Mouse (Mus musculus) neutrophil, adult 83 days (primary cell): ENCODE results near the gene Ino80e. TPM values are rescaled to one million over a fixed set of nuclear protein-coding genes. Genes with fewer than 3 reads are reported as not detected.

ENCODE experiments used
- total RNA-seq, 2 experiments: library from RNA; stranded (reverse); gene quantifications; one replicate each; pipeline ENCODE4 v1.2.4; 2023

Gene Ino80e
- 10 to 100 TPM; 39.7 to 40.9 TPM for total RNA-seq

GRCm38 (mm10) chr7:126862147-126862784, at the start of gene Ino80e:
Gene Ino80e, minus strand, starts transcription at chr7:126862377.

GRCm38 (mm10) chr7:126884286-126885164, 22.3 kb upstream of the Ino80e start, which contains the start of gene Taok2:
Gene Taok2, minus strand, starts transcription at chr7:126884703.

GRCm38 (mm10) chr7:126861429-126862130, 597 bp downstream of the Ino80e start, which contains the start of gene Hirip3:
Gene Hirip3, plus strand, starts transcription at chr7:126861972.

GRCm38 (mm10) chr7:126847116-126847420, 15.1 kb downstream of the Ino80e start, which contains the start of gene Doc2a:
Gene Doc2a, plus strand, starts transcription at chr7:126847416.

GRCm38 (mm10) chr7:126831539-126831938, 30.6 kb downstream of the Ino80e start, which contains the start of gene 4930451I11Rik:
Gene 4930451I11Rik, minus strand, starts transcription at chr7:126831639.

Other genes with a start within 250 kb of the Ino80e start
- 10 to 100 TPM; 14.0 to 14.9 TPM for gene Nupr1, start 231.5 kb downstream of the Ino80e start, total RNA-seq
- gene Sgf29, start 213.1 kb downstream of the Ino80e start, total RNA-seq = 10 to 100 TPM; 19.9 to 25.7 TPM
- gene Sult1a1, start 185.9 kb downstream of the Ino80e start, total RNA-seq = under 1 TPM; 0.60 to 0.61 TPM
- gene Bola2, start 167.0 kb downstream of the Ino80e start, total RNA-seq = 10 to 100 TPM; 58.9 to 61.6 TPM
- 10 to 100 TPM in 1 of 2 experiments, 1 to 10 TPM in 1; 9.9 to 11.5 TPM for gene Slx1b, start 166.6 kb downstream of the Ino80e start, total RNA-seq
- gene Coro1a, start 154.6 kb downstream of the Ino80e start, total RNA-seq = 1,000 to 10,000 TPM; 1,654 to 1,761 TPM
- gene Mapk3, start 102.8 kb downstream of the Ino80e start, total RNA-seq = 100 to 1,000 TPM; 246 to 252 TPM
- gene Gdpd3, start 96.0 kb downstream of the Ino80e start, total RNA-seq = 10 to 100 TPM; 23.4 to 27.0 TPM
- 100 to 1,000 TPM; 233 to 240 TPM for gene Ypel3, start 85.4 kb downstream of the Ino80e start, total RNA-seq
- gene Tbx6, start 80.9 kb downstream of the Ino80e start, total RNA-seq = 1 to 10 TPM; 7.1 to 8.5 TPM
- 100 to 1,000 TPM; 213 to 217 TPM for gene Ppp4c, start 69.9 kb downstream of the Ino80e start, total RNA-seq
- not detected for gene Fam57b, start 64.7 kb downstream of the Ino80e start, total RNA-seq
- not detected for gene 4930451I11Rik, start 30.7 kb downstream of the Ino80e start, total RNA-seq
- gene Doc2a, start 15.0 kb downstream of the Ino80e start, total RNA-seq = not detected
- gene Hirip3, start 405 bp downstream of the Ino80e start, total RNA-seq = 10 to 100 TPM; 39.3 to 52.5 TPM
- gene Taok2, start 22.3 kb upstream of the Ino80e start, total RNA-seq = 10 to 100 TPM; 72.6 to 75.0 TPM
- gene Tmem219, start 60.5 kb upstream of the Ino80e start, total RNA-seq = 10 to 100 TPM; 42.6 to 49.2 TPM
- gene Kctd13, start 66.5 kb upstream of the Ino80e start, total RNA-seq = 10 to 100 TPM; 15.5 to 18.1 TPM
- gene Asphd1, start 87.2 kb upstream of the Ino80e start, total RNA-seq = not detected
- 1 to 10 TPM in 1 of 2 experiments, under 1 TPM in 1; 0.96 to 2.1 TPM for gene Sez6l2, start 88.2 kb upstream of the Ino80e start, total RNA-seq
- gene Cdipt, start 113.5 kb upstream of the Ino80e start, total RNA-seq = 10 to 100 TPM; 65.6 to 77.0 TPM
- gene Cdiptos, start 113.7 kb upstream of the Ino80e start, total RNA-seq = 1 to 10 TPM; 1.3 to 2.5 TPM
- gene Mvp, start 152.2 kb upstream of the Ino80e start, total RNA-seq = 10 to 100 TPM; 41.8 to 47.1 TPM
- 1 to 10 TPM in 1 of 2 experiments, not detected in 1; 8.7 TPM for gene Pagr1b, start 154.1 kb upstream of the Ino80e start, total RNA-seq
- 10 to 100 TPM in 1 of 2 experiments, not detected in 1; 11.2 TPM for gene Pagr1a, start 155.0 kb upstream of the Ino80e start, total RNA-seq
- gene Gm42742, start 158.7 kb upstream of the Ino80e start, total RNA-seq = 10 to 100 TPM; 23.6 to 31.0 TPM
- gene Prrt2, start 158.8 kb upstream of the Ino80e start, total RNA-seq = under 1 TPM in 1 of 2 experiments, not detected in 1; 0.61 TPM
- gene Maz, start 164.7 kb upstream of the Ino80e start, total RNA-seq = 100 to 1,000 TPM; 177 to 194 TPM
- gene Kif22, start 180.1 kb upstream of the Ino80e start, total RNA-seq = 10 to 100 TPM; 78.1 to 84.3 TPM
- 1 to 10 TPM; 1.1 to 1.9 TPM for gene Zg16, start 225.0 kb upstream of the Ino80e start, total RNA-seq
- 100 to 1,000 TPM; 125 to 140 TPM for gene AI467606, start 229.0 kb upstream of the Ino80e start, total RNA-seq